Mouse (Mus musculus) liver, adult 2 months (tissue): ENCODE data around the gene Crispld2.

Source experiments
- CTCF ChIP-seq: fragments of 200-500 bp; IDR thresholded peaks from 2 replicates; pipeline ENCODE4 v1.5.1; 2011; ENCODE audit warnings: low read depth, low read length, control low read depth
- POLR2A ChIP-seq: fragments of 200-500 bp; IDR thresholded peaks from 2 replicates; pipeline ENCODE4 v1.6.1; 2011; ENCODE audit warnings: low read length, control low read depth; ENCODE audit not compliant: insufficient read depth; ENCODE audit errors: extremely low read depth

DNA sequence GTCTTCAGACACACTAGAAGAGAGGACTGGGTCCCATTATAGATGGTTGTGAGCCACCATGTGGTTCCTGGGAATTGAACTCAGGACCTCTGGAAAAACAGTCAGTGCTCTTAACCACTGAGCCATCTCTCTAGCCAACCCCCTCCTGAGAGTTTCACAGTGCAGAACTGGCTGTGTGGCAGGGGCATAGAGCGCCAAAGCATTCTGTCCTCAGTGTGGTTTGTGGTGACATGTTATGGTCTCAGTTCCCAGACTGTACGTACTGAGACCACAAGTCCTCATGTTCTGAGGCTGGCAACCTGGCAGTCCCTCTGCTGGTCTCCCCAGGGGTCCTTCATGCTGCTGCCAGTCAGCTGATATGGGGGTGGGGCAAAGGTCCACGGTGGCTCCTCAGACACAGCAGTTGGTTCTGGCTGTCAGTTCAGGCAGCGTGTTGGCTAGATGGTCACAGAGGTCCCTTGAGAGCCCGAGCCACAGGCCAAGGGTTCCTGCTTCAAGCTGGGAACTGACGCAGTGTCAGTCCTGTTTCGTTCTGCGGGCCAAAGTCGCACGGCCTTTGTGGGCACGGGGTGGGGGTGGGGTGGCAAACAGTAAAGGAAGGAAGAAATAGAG is 13.4 kb upstream of the Crispld2 start:
- no peak for TF ChIP-seq CTCF
- no peak for TF ChIP-seq POLR2A
